Mouse (Mus musculus) liver, adult (tissue): ENCODE results near the gene Tnni1.

Experiments used
- GATA4 ChIP-seq: IDR thresholded peaks from 2 replicates; pipeline ENCODE4 v1.6.1; 2014; ENCODE audit warnings: mild to moderate bottlenecking, low read length; ENCODE audit not compliant: insufficient replicate concordance

Gene Tnni1

GRCm38 (mm10) chr1:135840675-135841395 lies 61.6 kb downstream of the Tnni1 start:
- TF ChIP-seq GATA4: no peak

DNA sequence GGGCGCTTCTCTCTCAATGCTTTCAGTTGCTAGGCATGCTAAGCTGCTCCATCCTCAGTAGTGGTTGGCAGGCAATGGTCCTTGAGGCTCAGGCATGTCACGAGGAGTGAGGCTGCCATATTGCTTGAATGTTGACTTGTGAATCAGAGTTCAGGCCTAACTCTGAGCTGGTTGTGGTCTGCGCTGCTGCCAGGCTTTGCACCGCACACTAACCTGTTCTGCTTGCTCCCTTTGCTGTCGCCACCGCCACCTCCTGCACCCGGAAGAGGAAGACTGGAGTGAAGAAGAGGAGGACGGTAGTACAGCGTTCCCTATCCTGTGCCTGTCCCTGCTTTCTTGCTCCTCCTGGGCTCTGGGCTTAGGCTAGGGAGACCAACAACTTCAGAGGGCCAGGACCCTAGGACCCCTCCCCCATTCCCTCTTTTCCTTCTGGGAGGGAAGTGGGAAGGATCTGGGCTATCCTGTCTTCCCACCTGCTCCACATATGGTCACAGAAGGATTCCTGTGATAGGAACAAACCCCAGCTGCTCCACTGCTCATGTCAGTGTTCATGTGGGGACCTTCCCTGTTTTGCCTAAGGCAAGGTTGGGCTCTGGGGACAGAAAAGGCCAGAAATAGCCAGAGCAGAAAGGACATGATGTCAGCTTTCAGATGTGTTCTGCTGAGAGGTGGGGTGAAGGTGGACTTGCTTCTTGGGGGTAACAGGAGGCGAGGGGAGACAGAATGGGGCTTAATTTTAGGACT lies 64.5 kb downstream of the Tnni1 start:
- no peak for TF ChIP-seq GATA4

DNA sequence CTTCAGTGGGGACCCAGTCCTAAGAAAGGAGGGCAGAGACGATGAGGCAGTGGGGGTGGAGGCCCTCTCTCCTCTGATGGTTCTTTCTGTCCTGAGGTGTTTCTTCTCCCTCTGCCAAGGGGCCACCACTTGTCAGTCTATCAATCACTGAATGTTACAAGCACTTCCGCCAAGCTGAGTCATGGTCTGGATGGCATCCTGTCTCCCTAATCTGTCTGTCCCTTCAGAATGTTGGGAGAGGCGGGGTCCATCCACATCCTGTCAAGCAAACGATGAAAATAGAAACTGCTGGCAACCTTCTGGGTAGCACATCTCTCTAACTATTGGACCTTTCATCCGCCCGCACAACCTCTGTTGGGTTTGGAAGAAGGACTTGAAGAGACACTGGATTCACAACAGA lies 65.2 kb downstream of the Tnni1 start:
- peak; percentile 33; the same call in 1 of the 2 replicates for TF ChIP-seq GATA4

- no peak for TF ChIP-seq GATA4
Measured at GRCm38 (mm10) chr1:135846632-135847031, 67.4 kb downstream of the Tnni1 start.

- TF ChIP-seq GATA4: no peak
Measured at GRCm38 (mm10) chr1:135847139-135847562, 67.9 kb downstream of the Tnni1 start.

DNA sequence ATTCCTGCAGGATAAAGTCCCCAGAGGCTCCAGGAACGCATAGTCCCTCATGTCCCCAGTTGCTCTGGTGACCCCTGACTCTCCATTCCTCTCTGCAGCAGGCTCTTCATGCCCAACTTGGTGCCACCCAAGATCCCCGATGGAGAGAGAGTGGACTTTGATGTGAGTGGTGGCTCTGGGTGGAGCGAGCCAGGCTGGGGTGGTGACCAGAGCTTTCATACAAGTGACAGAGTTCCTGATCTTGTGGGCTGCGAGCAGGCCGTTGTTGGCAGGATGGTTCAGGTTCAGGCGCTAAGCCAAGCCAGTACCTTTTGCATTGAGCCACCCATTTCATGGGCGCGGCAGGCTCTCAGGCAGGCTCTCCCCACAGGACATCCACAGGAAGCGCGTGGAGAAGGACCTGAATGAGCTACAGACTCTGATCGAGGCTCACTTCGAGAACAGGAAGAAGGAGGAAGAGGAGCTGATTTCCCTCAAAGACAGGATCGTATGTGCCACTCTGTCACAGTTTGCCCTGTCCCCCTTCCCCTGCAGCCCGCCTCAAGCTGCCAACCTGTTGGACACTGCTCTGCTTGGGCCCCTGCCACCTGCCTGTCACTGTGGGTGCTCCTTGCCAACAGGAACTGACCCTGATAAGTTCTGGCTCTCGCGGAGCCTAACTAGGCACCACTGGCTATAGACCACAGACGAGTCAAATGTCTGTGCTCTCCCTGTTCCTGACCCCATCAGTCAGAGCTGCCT lies 68.5 kb downstream of the Tnni1 start:
- TF ChIP-seq GATA4: no peak

GRCm38 (mm10) chr1:135850722-135851512 lies 71.7 kb downstream of the Tnni1 start:
- TF ChIP-seq GATA4: no peak

- no peak for TF ChIP-seq GATA4
Measured at GRCm38 (mm10) chr1:135852044-135852756, 73.0 kb downstream of the Tnni1 start.

DNA sequence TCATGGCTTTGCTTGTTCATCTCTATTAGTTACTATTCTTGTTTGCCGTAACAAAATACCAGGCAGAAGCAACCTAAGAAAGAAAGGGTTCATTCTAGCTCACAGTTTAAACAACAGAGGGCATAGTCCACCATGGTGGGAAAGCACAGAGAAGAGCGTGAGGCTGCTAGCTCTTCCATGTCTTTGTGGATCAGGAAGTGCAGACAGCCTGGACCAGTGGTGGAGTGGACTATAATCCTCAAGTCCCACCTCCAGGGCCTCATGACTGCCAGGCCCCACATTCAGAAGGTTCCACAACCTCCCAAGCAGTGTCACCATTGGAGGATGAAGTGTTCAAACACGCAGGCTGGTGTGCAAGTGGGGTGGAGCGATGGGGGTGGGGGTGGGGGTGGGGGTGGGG lies 74.0 kb downstream of the Tnni1 start:
- TF ChIP-seq GATA4: no peak

DNA sequence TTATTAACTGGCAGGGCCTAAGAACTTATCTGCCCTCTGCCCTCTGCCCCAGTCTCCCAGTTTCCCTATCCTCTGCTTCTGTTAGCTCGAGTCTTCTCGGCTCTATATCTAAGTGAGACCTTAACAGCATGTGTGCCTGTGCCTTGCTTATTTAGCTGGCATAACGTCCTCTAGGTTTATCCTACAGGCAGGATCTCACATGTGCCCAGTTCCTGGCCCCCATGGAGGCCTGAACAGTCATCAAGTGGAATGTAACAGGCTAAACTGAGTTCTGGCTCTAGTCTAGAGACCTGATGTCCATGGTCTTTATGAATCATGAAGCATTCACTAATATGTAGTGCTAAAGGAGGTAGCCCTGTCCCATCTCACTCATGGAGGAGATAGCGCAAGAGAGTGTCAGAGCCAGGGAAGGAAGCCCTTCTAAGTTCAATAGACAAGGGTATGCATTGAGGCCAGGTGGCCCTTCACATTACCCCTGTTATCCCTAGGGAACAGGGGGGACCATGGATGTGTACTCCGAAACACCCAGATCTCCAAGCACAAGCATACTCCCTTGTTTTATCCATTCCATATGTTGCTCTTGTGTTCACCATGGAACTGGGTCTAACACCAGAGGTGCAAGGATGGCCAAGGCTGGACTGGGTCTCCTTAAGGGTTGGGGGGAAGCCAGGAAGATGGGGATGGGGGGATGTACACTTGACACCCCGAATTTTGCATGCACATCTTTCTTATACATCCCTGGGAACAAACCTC lies 75.5 kb downstream of the Tnni1 start:
- no peak for TF ChIP-seq GATA4

- TF ChIP-seq GATA4: no peak
Measured at GRCm38 (mm10) chr1:135855344-135855687, 76.1 kb downstream of the Tnni1 start.

- TF ChIP-seq GATA4: no peak
Measured at GRCm38 (mm10) chr1:135856070-135856469, 76.8 kb downstream of the Tnni1 start.

GRCm38 (mm10) chr1:135857137-135857775 lies 78.0 kb downstream of the Tnni1 start:
- no peak for TF ChIP-seq GATA4

GRCm38 (mm10) chr1:135858533-135858932 lies 79.3 kb downstream of the Tnni1 start:
- TF ChIP-seq GATA4: no peak
